Mouse (Mus musculus): ENCODE results near the gene Sinhcaf. TPM values are rescaled to one million over a fixed set of nuclear protein-coding genes. Genes with fewer than 3 reads are reported as not detected.
"Not testable (repeated sequence)": the region's sequence is repeated elsewhere in the genome, so short reads cannot be mapped to it uniquely, and the experiment has no call there.

Gene Sinhcaf
- total RNA-seq (2021) = 10 to 100 TPM; 28.1 to 29.4 TPM
- long read RNA-seq, experiment 1, transcript Sinhcaf-203 (6 exons, 906 nt) = minor isoform, 7 of 40 reads
- long read RNA-seq, experiment 1, transcript Sinhcaf-201 (6 exons, 2,697 nt) = major isoform, 25 of 40 reads
- long read RNA-seq, experiment 1, partial matches to known transcripts = 0 of 40 reads
- long read RNA-seq, experiment 1, other reads (novel, unspliced or antisense) = 4 of 40 reads
- long read RNA-seq, experiment 2, transcript Sinhcaf-201 (6 exons, 2,697 nt) = major isoform, 15 of 37 reads
- long read RNA-seq, experiment 2, transcript Sinhcaf-202 (6 exons, 2,737 nt) = minor isoform, 7 of 37 reads
- long read RNA-seq, experiment 2, transcript Sinhcaf-203 (6 exons, 906 nt) = minor isoform, 6 of 37 reads
- long read RNA-seq, experiment 2, partial matches to known transcripts = 0 of 37 reads
- long read RNA-seq, experiment 2, other reads (novel, unspliced or antisense) = 9 of 37 reads

DNA sequence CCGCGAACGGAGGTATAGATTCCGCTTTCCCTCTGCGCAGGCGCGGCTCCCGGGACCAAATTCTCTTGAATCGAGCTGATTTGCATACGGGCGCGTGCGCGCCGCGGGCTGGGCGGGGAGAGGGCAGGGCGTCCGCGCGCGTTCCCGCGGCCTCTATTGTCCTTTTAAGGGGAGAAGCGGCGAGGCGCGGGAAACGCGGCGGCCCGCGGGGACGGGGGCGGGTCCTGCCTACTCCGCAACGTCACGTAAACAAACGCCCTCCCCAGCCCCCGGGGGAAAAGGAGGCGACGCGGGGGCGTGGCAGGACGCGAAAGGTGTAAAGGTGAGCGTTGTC is at the start of gene Sinhcaf:
Sinhcaf (minus strand) TSS at position 59 of the 334 bp plus-strand sequence.
- DNase-seq = peak; percentile 98

DNA sequence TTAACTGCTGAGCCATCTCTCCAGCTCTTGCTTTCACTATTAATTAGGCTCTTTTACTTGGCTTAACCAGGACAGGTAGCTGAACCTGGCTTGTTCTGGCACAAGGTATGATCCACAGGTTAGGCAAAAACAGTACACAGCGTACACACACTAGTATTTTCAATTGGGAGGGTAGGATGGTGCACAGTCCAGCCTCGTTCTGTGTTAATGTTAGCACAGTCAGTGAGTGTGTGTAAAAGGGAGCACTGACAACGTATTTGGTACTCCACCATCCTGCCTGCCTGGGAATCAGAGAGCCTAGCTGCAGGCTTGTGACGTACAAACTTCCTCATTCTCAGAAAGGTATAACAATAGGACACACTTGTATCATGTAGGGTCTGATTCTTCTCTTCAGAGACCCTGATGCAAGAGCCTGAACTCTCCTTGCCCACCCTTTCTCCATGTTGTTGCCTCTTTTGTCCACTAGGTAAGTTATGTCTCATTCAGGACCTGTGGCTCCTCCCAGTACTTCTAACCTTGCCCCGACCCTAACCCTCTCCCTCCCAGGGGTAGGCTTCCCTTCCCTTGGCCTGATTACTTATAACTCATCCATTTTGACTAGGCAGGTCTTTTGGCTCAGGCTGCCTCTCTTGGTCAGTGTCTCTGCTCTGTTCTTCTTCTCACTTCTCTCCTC is 48.2 kb upstream of the Sinhcaf start:
- DNase-seq = no peak

DNA sequence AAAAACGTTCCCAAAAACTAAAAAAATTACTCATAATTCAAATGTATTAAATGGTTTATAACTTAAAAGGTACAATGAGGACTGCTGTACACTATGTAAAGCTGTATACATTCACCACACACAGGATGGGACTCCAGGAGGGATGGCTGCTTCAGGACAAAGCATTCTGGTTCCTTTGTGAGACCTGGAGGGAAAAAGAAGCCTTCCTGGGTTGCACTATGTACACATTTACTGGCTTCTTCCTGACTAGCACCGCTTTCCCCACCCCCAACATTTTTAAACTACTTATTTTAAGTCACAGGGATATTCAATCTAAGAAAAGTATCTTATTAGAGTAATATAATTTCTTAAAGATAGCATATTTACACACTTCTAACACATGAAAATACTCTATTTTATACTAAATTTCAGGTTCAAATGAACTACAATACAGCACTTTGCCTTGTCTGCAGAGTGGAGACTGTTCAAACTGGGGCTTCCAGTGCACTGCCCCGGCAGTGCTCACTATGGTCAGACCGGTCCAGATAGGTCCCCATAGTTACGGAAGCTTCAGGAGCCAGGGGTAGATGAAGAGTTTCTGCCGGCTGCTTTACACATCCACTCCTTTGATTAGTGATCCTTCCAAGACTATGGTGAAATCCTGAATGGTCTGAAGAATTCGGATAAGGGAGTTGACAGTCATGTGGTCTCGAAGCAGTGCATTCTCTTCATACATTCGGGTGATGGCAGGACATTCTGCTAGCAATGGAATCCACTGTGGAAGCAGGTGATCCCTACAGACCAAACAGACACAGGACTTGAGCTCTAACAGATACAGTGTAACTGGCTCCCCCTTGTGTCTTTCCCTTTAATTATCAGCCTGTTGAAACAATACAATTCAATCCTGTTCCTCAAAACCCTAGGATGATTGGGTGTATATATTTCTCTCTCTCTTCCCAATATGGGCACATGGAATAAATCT is 47.1 kb upstream of the Sinhcaf start:
- DNase-seq = no peak

GRCm38 (mm10) chr6:148992373-148993116 is 46.3 kb upstream of the Sinhcaf start:
- DNase-seq = no peak

DNA sequence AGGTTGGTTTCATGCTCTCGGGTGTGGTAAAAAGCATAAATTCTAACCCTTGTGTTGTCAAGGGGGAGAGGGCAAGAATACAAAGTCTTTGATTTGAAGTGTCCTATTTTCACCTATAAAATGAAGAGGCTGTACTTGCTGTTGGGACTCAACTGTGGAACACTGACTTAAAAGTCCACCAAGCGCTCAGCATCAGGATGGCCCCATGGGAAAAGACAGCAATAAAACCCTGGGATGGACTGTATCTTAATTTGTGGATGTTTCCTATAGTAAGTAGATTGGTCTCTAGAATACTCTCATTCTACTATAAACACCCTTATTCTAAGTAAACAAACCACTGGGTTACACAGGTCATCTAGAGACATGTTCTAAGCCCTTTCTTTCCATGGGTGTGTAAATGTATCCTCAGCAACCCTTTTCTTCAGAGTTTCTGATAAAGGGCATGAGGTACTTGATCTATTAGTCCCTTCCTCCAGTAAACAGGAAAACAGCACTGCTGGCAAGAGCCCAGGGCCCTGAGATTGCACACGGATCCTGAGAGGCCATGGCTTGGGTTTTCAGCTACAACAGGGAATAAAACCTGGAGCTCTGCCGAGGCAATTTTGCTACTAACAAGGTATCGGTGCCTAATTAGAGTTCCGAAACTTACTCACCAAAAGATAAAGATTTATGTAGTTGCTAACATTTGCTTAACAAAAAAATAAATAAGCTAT is 45.5 kb upstream of the Sinhcaf start:
- peak; percentile 64 for DNase-seq

- not testable (repeated sequence) for DNase-seq
Measured at GRCm38 (mm10) chr6:148989792-148990491, 43.7 kb upstream of the Sinhcaf start.

- no peak for DNase-seq
Measured at GRCm38 (mm10) chr6:148986003-148986402, 39.7 kb upstream of the Sinhcaf start.

GRCm38 (mm10) chr6:148980495-148980894 is 34.2 kb upstream of the Sinhcaf start:
- DNase-seq = no peak

DNA sequence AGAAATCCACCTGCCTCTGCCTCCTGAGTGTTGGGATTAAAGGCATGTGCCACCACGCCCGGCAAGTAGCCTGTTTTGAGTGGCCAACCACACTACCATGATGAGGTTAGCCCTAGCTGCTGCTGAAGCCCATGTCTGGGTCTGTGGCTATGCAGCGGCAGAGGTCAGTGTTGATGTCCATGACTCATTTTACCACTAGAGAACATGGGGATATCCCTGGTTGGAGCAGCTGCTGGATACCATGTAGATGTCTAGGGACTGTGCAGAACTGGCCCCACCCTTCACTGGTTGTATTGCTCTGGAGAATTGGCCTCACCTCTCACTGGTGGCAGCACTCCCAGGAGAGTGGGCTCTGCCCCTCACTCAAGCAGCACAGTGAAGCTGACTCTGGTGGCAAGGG is 28.8 kb upstream of the Sinhcaf start:
- DNase-seq = no peak

GRCm38 (mm10) chr6:148972891-148973290 is 26.6 kb upstream of the Sinhcaf start:
- no peak for DNase-seq

- DNase-seq = no peak
Measured at GRCm38 (mm10) chr6:148972059-148972848, 26.0 kb upstream of the Sinhcaf start.

DNA sequence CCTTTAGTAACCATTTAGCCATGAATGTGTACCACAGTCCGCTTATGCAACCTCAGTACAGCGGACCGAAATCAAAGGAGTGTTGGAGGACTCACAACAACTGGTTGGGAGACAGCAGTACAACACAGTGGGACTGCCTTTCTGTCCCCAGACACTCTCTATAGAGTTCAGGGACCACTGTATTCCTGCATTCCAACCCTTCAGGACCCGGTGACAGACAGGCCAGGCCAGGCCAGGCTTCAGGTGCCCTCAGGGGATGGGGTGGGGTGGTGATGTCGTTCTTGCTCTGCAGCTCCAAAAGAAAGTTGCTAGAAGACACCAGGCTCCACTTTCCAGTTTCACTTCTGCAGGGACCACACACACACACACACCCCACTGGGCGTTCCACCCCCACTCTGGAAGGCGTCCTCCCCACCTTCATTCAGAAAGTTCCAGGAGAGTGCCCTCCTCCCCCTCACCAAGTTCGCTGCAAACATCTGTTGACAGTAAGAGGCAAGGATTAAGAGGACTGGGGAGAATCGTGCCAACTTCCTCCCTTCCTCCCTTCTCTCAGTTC is 25.2 kb upstream of the Sinhcaf start:
- DNase-seq = no peak

DNA sequence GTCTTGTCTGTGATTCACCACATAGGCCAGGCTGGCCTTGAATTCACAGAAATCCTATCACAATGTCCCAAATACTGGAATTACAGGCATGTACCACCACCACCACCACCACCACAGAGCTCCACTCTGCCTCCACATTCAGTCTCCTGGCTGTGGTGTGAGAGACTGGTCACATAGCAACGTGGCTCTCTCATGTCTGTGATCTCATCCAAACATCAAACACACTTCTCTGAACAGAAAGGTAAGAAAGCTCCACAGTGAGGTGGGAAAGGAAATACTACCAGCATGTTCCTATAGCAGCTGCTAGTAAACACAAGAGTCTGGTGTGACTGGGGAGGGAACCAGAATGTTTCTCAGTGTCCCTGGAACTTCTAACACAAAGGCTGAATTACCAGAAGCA is 15.0 kb upstream of the Sinhcaf start:
- no peak for DNase-seq

DNA sequence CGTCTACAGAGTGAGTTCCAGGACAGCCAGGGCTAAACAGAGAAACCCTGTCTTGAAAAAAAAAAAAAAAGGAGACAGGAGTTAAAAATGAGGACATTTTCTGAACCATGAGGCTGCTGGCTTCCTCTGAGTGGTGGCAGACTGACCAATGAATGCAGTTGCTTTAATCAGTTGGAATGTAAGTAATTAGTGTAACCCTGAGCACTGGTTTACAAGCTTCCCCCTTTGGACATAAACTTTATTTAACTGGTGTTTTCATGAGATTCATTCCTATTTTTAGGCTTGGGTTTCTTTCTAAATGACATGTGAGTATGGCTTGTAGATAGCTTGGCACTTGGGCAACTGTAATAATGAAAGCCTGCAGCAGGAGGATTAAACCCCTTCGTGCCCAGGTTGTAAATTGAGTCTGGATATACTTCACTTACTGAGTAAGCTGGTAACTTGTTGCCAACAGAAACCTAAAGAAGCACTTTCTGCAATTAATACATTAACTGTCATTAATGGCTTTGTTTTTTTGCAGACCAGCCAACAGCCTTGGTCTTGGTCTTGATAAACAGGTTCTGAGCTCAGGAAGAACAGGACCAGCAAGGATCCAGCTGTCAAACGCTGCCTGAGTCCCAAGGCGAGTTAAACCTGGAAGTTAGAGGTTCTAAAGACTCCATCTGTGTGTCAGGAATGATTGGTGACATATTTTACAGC is 13.4 kb upstream of the Sinhcaf start:
- DNase-seq = no peak

- DNase-seq = no peak
Measured at GRCm38 (mm10) chr6:148958712-148959111, 12.4 kb upstream of the Sinhcaf start.

- DNase-seq = no peak
Measured at GRCm38 (mm10) chr6:148957046-148957445, 10.8 kb upstream of the Sinhcaf start.

GRCm38 (mm10) chr6:148955641-148956420 is 9.6 kb upstream of the Sinhcaf start:
- DNase-seq = no peak

Data from adrenal gland, postnatal 10 days (tissue).